Mouse (Mus musculus) neural tube, embryonic 11.5 days (tissue): ENCODE measurements around the gene Ggt6. TPM values are rescaled to one million over a fixed set of nuclear protein-coding genes. Genes with fewer than 3 reads are reported as not detected.
"Not testable (repeated sequence)": the region's sequence is repeated elsewhere in the genome, so short reads cannot be mapped to it uniquely, and the experiment has no call there.

Experiments used
- ATAC-seq: fragments of 200-750 bp; cut with Nextera tagmentation; 2 replicates; pipeline ENCODE4 v1.8.0; 2017; ENCODE audit warnings: moderate number of reproducible peaks, mild to moderate bottlenecking, moderate TSS enrichment, moderate library complexity; ENCODE audit not compliant: insufficient read depth, low FRiP score, low TSS enrichment
- DNase-seq: peaks from one replicate; pipeline ENCODE4 v3.0.0-alpha.2; 2015; ENCODE audit warnings: low spot score
- H3K27ac ChIP-seq: fragments of 300-500 bp; sonication (generic); 2 replicates; pipeline ENCODE4 v1.5.1; 2014; ENCODE audit warnings: low read depth, mild to moderate bottlenecking, low read length
- H3K27me3 ChIP-seq: fragments of 300-500 bp; sonication (generic); 2 replicates; pipeline ENCODE4 v1.6.1; 2014; ENCODE audit warnings: mild to moderate bottlenecking, low read length, mixed read lengths; ENCODE audit not compliant: control insufficient read depth, insufficient read depth
- H3K36me3 ChIP-seq: fragments of 300-500 bp; sonication (generic); 2 replicates; pipeline ENCODE4 v1.6.1; 2014; ENCODE audit warnings: mild to moderate bottlenecking, low read length, moderate library complexity, mixed read lengths; ENCODE audit not compliant: control insufficient read depth, insufficient read depth
- H3K4me1 ChIP-seq: fragments of 300-500 bp; sonication (generic); 2 replicates; pipeline ENCODE4 v1.6.1; 2014; ENCODE audit warnings: low read length, mixed read lengths; ENCODE audit not compliant: control insufficient read depth, insufficient read depth
- H3K4me2 ChIP-seq: fragments of 300-500 bp; sonication (generic); 2 replicates; pipeline ENCODE4 v1.6.1; 2014; ENCODE audit warnings: low read depth, mild to moderate bottlenecking, moderate library complexity
- H3K4me3 ChIP-seq: fragments of 300-500 bp; sonication (generic); 2 replicates; pipeline ENCODE4 v1.5.1; 2014; ENCODE audit warnings: low read depth, low read length
- H3K9ac ChIP-seq: fragments of 300-500 bp; sonication (generic); 2 replicates; pipeline ENCODE4 v1.6.1; 2014; ENCODE audit warnings: mild to moderate bottlenecking, low read length
- H3K9me3 ChIP-seq: fragments of 300-500 bp; sonication (generic); 2 replicates; pipeline ENCODE4 v1.6.1; 2016; ENCODE audit warnings: low read length; ENCODE audit not compliant: control insufficient read depth
- WGBS: fragments of 180-500 bp; shearing (Covaris S2); extraction: QIAGEN DNeasy Blood & Tissue Kit; methylation state at CpG from one replicate; pipeline ENCODE4 v1.1.7; 2014; 5-methylcytosine and 5-hydroxymethylcytosine counted together
- polyA plus RNA-seq: library from polyadenylated mRNA; unstranded; fragments of >200 nt; fragmentation: Nextera tagmentation; extraction: Ambion mirVana; gene quantifications from 2 replicates; pipeline ENCODE4 v1.2.1, GENCODE M21; 2014

Ggt6 gene
- polyA plus RNA-seq, 1 experiment from 2014 or later = not detected

DNA sequence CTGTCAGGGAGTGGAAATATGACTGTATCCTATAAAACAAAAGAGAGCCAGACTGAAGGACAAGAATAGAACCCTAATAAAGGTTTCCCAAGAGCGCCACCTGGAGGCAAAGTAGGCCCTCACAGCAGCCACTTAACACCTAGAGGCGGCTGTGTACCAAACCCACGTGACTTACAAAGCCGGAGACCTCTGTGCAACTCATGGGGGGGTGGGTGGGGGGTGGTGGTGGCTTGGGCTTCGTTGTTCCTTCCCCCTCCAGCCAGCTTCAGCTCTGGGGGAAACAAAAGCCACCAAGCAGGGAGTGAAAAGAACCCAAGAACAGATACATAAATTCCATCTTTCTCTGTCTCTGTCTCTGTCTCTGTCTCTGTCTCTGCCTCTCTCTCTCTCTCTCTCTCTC is 6.6 kb upstream of the Ggt6 start:
- WGBS = 4% methylated on average over 5 of the region's 5 CpGs
- no peak for ATAC-seq

DNA sequence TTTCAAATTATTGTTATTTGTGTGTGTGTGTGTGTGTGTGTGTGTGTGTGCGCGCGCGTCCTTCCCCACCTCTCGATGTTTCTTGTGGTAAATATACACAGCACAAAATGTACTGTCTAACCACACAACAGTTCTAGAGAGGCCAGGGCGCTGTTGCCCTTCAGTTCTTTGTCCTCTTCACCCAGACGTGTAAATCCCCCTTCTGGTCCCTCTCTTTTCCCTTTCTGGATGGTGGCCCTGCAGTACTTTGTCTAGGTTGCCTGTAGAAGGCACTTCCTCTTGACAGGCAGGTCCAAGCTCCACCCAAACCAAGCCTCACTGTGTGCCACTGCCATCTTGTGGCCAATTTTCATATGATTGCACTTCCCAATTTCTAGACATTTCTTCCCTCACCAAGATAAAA is 6.0 kb upstream of the Ggt6 start:
- Histone ChIP-seq H3K4me3 (no peak overlapping the region), H3K36me3 (no peaks in the 10 kb centered on the region), H3K27me3 (no peaks in the 10 kb centered on the region), H3K4me2 (no peak overlapping the region), H3K9me3 (no peaks in the 10 kb centered on the region), H3K9ac (no peak overlapping the region), H3K27ac (no peak overlapping the region), H3K4me1 (no peaks in the 10 kb centered on the region)
- DNase-seq (peak; percentile 72), ATAC-seq (no peak)
- 45% methylated on average over 7 of the region's 7 CpGs for WGBS

More for the DNA sequence above, 6.6 kb upstream of the Ggt6 start:
- Histone ChIP-seq H3K9ac (no peak overlapping the region), H3K4me2 (no peak overlapping the region), H3K36me3 (no peaks in the 10 kb centered on the region), H3K27me3 (no peaks in the 10 kb centered on the region), H3K4me1 (no peaks in the 10 kb centered on the region), H3K27ac (no peak overlapping the region), H3K4me3 (no peak overlapping the region), H3K9me3 (no peaks in the 10 kb centered on the region)
- DNase-seq = peak; percentile 72

DNA sequence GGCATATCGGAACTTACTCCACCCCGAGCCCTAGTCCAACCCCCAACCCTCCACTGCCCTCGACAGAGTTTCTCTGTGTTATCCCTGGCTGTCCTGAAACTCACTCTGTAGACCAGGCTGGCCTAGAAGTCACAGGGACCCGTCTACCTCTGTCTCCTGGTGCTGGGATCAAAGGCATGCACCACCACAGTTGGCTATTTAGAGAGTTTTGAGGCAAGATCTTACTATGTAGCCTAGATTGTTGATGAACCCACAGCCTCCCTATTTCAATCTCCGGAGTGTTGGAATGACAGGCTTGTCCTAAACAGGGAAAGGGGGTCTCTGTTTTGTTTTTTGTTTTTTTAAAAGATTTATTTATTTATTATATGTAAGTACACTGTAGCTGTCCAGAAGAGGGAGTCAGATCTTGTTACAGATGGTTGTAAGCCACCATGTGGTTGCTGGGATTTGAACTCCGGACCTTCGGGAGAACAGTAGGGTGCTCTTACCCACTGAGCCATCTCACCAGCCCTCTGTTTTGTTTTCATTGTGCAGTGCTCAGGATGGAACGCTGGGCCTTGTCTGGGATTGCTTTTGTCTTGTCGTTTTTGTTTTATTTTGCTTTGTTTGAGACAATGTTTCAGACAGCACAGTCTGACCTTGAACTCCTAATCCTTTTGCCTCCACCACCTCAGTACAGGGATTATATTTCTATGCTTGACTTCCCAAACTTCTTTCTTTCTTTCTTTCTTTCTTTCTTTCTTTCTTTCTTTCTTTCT is 4.8 kb upstream of the Ggt6 start:
- H3K9me3 ChIP-seq, ATAC-seq, H3K4me1 ChIP-seq, H3K4me2 ChIP-seq, H3K27ac ChIP-seq, DNase-seq, H3K36me3 ChIP-seq, H3K27me3 ChIP-seq, H3K9ac ChIP-seq, H3K4me3 ChIP-seq: not testable (repeated sequence)
- WGBS = 70% methylated on average over 9 of the region's 9 CpGs

DNA sequence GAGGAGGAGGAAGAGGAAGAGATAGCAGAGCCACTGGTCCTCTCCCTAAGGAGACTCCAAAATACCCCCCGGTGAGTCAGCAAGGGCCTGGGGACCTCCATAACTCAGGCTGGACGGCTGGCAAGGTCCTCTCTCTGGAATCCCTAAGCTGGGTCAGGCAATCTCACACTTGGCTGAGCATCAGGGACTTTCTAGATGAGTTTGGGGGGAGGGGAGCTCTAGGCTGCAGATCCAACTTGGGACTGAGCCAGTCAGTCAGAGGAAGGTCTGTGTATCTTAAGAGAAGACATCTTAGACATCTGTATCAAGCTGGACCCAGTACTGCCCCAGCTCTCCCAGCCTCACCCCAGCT is 344 bp downstream of the Ggt6 start:
- Histone ChIP-seq H3K4me2 (no peak overlapping the region), H3K36me3 (no peaks in the 10 kb centered on the region), H3K4me1 (no peaks in the 10 kb centered on the region), H3K27ac (no peak overlapping the region), H3K9me3 (no peaks in the 10 kb centered on the region), H3K4me3 (no peak overlapping the region), H3K27me3 (no peaks in the 10 kb centered on the region), H3K9ac (no peak overlapping the region)
- peak; percentile 2 for DNase-seq
- ATAC-seq = no peak
- WGBS = 57% methylated on average over 2 of the region's 2 CpGs

DNA sequence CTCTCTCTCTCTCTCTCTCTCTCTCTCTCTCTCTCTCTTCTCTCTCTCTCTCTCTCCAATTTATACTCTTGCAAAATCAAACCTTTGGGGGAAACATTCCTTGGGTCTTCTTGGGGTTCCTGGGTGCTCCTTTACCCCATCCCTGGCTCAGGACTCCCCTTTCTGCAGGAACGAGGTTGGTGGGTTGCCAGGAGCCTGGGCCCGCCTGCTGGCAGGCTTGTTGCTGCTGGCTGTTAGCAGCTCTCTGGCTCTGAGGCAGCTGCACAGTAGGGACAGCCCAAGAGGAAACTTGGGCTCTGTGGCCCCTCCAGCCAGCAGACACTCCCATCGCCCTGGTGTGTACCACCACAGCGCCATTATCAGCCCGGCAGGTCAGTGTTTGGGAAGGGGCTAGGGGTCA is 945 bp downstream of the Ggt6 start:
- Histone ChIP-seq H3K36me3 (no peaks in the 10 kb centered on the region), H3K4me1 (no peaks in the 10 kb centered on the region), H3K4me3 (no peak overlapping the region), H3K9me3 (no peaks in the 10 kb centered on the region), H3K27ac (no peak overlapping the region), H3K27me3 (no peaks in the 10 kb centered on the region), H3K4me2 (no peak overlapping the region), H3K9ac (no peak overlapping the region)
- no peak for DNase-seq
- 76% methylated on average over 5 of the region's 5 CpGs for WGBS
- ATAC-seq = no peak

DNA sequence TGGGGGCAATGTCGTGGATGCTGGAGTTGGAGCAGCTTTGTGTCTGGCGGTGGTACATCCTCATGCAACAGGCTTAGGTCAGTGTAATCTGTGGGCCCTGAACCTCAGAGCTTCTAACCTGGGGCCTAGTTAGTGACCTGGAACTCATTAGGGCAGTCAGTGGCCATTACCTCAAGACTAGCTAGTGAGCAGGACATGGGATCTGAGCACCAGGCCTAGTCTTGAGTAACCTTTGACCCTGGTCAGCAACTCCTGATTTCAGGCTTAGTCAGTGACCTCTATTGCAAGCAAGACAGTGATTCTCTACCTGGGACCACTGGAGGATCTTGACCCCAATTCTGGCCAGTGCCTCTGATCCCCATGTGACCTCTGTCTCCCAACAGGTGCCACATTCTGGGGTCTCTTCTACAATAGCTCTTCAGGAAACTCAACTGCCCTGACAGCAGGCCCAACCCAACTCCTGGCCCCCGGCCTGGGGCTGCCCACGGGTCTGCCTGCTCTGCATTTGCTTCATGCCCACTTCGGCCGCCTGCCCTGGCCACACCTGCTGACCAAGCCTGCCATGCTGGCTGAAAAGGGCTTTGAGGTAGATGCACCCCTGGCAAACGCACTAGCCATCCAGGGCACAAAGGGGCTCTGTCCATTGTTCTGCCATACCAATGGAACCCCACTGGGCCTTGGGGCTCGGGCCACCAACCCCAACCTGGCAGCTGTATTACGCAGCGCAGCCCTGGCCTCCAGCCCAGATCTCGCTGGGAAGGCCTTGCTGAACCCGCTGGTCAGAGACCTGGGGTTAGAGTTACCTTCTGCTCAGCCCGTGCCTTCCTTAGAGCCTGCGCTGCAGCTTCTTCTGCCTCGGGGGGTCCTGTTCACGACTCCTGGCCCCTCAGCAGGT is 1.7 kb downstream of the Ggt6 start:
- no peaks in the 10 kb centered on the region for H3K27me3 ChIP-seq
- no peak for ATAC-seq
- no peaks in the 10 kb centered on the region for H3K9me3 ChIP-seq
- no peak overlapping the region for H3K4me2 ChIP-seq
- no peak for DNase-seq
- H3K36me3 ChIP-seq = no peaks in the 10 kb centered on the region
- 86% methylated on average over 16 of the region's 16 CpGs for WGBS
- H3K4me1 ChIP-seq = peaks cover under 1% of the 10 kb centered on the region
- H3K4me3 ChIP-seq = no peak overlapping the region
- no peak overlapping the region for H3K27ac ChIP-seq
- no peak overlapping the region for H3K9ac ChIP-seq

DNA sequence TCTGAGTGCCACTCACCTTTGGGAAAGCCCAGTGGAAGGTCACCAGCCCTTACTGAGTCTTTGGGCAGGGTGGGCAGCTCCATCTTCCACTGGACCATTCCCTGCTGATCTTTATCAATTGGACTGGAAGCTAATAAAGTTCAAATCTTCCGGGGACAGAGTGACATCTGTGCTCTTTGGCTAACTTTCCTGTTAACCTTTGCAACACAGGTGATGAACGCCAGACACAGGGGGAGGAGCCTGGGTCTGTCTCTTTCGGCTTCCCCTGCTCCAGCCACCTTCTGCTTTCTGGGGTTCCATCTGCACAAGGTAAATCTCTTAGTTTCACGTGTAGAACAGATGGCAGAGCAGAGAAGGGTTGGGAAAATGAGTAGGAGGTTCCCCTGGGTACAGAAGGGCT is 3.1 kb downstream of the Ggt6 start:
- DNase-seq (no peak), ATAC-seq (no peak)
- H3K4me2 ChIP-seq = no peak overlapping the region
- H3K9ac ChIP-seq = no peak overlapping the region
- H3K27ac ChIP-seq = no peak overlapping the region
- no peaks in the 10 kb centered on the region for H3K27me3 ChIP-seq
- H3K36me3 ChIP-seq = peaks cover 3% of the 10 kb centered on the region; the same call in 1 of the 2 replicates
- 65% methylated on average over 4 of the region's 4 CpGs for WGBS
- H3K4me1 ChIP-seq = peaks cover 6% of the 10 kb centered on the region
- no peak overlapping the region for H3K4me3 ChIP-seq
- no peaks in the 10 kb centered on the region for H3K9me3 ChIP-seq

DNA sequence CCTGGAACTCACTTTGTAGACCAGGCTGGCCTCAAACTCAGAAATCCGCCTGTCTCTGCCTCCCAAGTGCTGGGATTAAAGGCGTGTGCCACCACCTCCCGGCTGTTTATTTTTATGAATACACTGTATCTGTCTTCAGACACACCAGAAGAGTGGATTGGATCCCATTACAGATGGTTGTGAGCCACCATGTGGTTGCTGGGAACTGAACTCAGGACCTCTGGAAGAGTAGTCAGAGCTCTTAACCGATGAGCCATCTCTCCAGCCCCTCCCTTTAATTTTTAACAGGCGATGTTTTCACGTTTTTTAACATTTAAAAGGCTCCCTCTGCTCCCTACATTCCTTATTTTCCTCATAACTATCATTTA is 5.3 kb downstream of the Ggt6 start:
- 47% methylated on average over 6 of the region's 6 CpGs for WGBS
- H3K9me3 ChIP-seq, DNase-seq, ATAC-seq, H3K27me3 ChIP-seq, H3K4me1 ChIP-seq: not testable (repeated sequence)
- peak overlapping the region; percentile 90 for H3K27ac ChIP-seq
- H3K36me3 ChIP-seq = peaks cover 21% of the 10 kb centered on the region
- peak overlapping the region; percentile 88 for H3K4me2 ChIP-seq
- H3K4me3 ChIP-seq = peak overlapping the region; percentile 83
- H3K9ac ChIP-seq = peak overlapping the region; percentile 84
